Mouse (Mus musculus) ES-E14 (cell line): Measurements from ENCODE around the gene Hgf. TPM values are rescaled to one million over a fixed set of nuclear protein-coding genes. Genes with fewer than 3 reads are reported as not detected.

ENCODE experiments used
- DNase-seq: peaks from one replicate; pipeline ENCODE4 v3.0.0-alpha.2; 2013; ENCODE audit warnings: low read depth, low spot score
- H3K27ac ChIP-seq: 2 replicates; pipeline ENCODE4 v1.5.1; 2012; ENCODE audit warnings: low read depth, mild to moderate bottlenecking, low read length, moderate library complexity, mixed read lengths; ENCODE audit not compliant: poor library complexity, insufficient read depth, severe bottlenecking
- H3K36me3 ChIP-seq: 2 replicates; pipeline ENCODE4 v1.6.1; 2012; ENCODE audit warnings: mild to moderate bottlenecking, low read length, moderate library complexity, mixed read lengths; ENCODE audit not compliant: control insufficient read depth, poor library complexity, insufficient read depth, severe bottlenecking
- H3K4me1 ChIP-seq, 2 experiments: fragments of 150-350 bp in 1 of 2; sonication (generic) in 1 of 2; 2 replicates each; pipeline ENCODE4 v1.6.1; 2012; ENCODE audit warnings: low read length in 2 of 2, mild to moderate bottlenecking in 1 of 2, mixed read lengths in 1 of 2; ENCODE audit not compliant: control insufficient read depth in 2 of 2, insufficient read depth in 2 of 2, poor library complexity in 1 of 2
- H3K4me3 ChIP-seq, 2 experiments: fragments of 150-350 bp in 1 of 2; sonication (generic) in 1 of 2; 2 replicates each; pipeline ENCODE4 v1.5.1; 2012; ENCODE audit warnings: low read length in 2 of 2, low read depth in 1 of 2, mild to moderate bottlenecking in 1 of 2, mixed read lengths in 1 of 2; ENCODE audit not compliant: insufficient read depth in 1 of 2, poor library complexity in 1 of 2, severe bottlenecking in 1 of 2
- H3K9ac ChIP-seq: 2 replicates; pipeline ENCODE4 v1.6.1; 2012; ENCODE audit warnings: low read depth, mild to moderate bottlenecking, low read length, mixed read lengths; ENCODE audit not compliant: poor library complexity, insufficient read depth, severe bottlenecking
- H3K9me3 ChIP-seq: fragments of 150-350 bp; sonication (generic); 2 replicates; pipeline ENCODE4 v1.6.1; 2012; ENCODE audit warnings: low read depth, mild to moderate bottlenecking, low read length; ENCODE audit not compliant: control insufficient read depth, insufficient read depth
- CHD2 ChIP-seq: IDR thresholded peaks from 2 replicates; pipeline ENCODE4 v1.6.1; 2014; ENCODE audit warnings: mild to moderate bottlenecking, low read depth, low read length, inconsistent platforms
- HCFC1 ChIP-seq: IDR thresholded peaks from 2 replicates; pipeline ENCODE4 v1.6.1; 2012; ENCODE audit warnings: low read length, inconsistent platforms, borderline replicate concordance; ENCODE audit not compliant: insufficient read depth
- MAFK ChIP-seq: IDR thresholded peaks from 2 replicates; pipeline ENCODE4 v1.6.1; 2014; ENCODE audit warnings: mild to moderate bottlenecking, low read depth, low read length, inconsistent platforms; ENCODE audit not compliant: insufficient read depth
- ZC3H11A ChIP-seq: IDR thresholded peaks from 2 replicates; pipeline ENCODE4 v1.6.1; 2012; ENCODE audit warnings: low read depth, mild to moderate bottlenecking, inconsistent platforms, low read length, borderline replicate concordance
- ZNF384 ChIP-seq: IDR thresholded peaks from 2 replicates; pipeline ENCODE4 v1.6.1; 2012; ENCODE audit warnings: low read depth, low read length, inconsistent platforms
- in situ Hi-C, 2 experiments: fragments of 600-800 bp; cut with MboI; formaldehyde crosslinking; loops; one replicate each; pipeline ENCODE4 v1.15.1; 2025; ENCODE audit warnings: low sequenced_read_pairs in 2 of 2, inconsistent platforms in 1 of 2; ENCODE audit not compliant: unreplicated experiment in 2 of 2
- total RNA-seq: library from RNA; depleted of rRNA; stranded (reverse); fragments of 300-350 nt; gene quantifications from 2 replicates; pipeline ENCODE4 v1.2.3, GENCODE M21; 2012

Hgf gene
- total RNA-seq, 1 experiment = not detected

- no peak for TF ChIP-seq ZNF384
- no peak for TF ChIP-seq HCFC1
- no peak for TF ChIP-seq ZC3H11A
- TF ChIP-seq MAFK = no peak
- TF ChIP-seq CHD2 = no peak
- Histone ChIP-seq H3K27ac (no peak overlapping the region), H3K9ac (no peak overlapping the region), H3K4me3 (no peak overlapping the region), H3K4me1 (no peaks in the 10 kb centered on the region), H3K36me3 (no peaks in the 10 kb centered on the region), H3K9me3 (no peaks in the 10 kb centered on the region)
- in situ Hi-C loops = no loop called here
- no peak for DNase-seq
Measured at GRCm38 (mm10) chr5:16541561-16542116, 11.7 kb upstream of the Hgf start.

GRCm38 (mm10) chr5:16547490-16547889 lies 5.8 kb upstream of the Hgf start:
- TF ChIP-seq ZNF384 (no peak), HCFC1 (no peak), ZC3H11A (no peak)
- Histone ChIP-seq H3K9ac (no peak overlapping the region), H3K9me3 (no peaks in the 10 kb centered on the region), H3K36me3 (no peaks in the 10 kb centered on the region), H3K4me3 (no peak overlapping the region), H3K27ac (no peak overlapping the region), H3K4me1 (no peaks in the 10 kb centered on the region)
- in situ Hi-C loops = no loop called here
- DNase-seq = no peak

GRCm38 (mm10) chr5:16552647-16553046 lies 648 bp upstream of the Hgf start:
- TF ChIP-seq ZC3H11A (no peak), ZNF384 (no peak), CHD2 (no peak), HCFC1 (no peak), MAFK (no peak)
- no peaks in the 10 kb centered on the region for H3K4me1 ChIP-seq

GRCm38 (mm10) chr5:16560247-16560646 lies 7.0 kb downstream of the Hgf start:
- no peaks in the 10 kb centered on the region for H3K9me3 ChIP-seq
- no peak overlapping the region for H3K4me3 ChIP-seq
- no peak for TF ChIP-seq ZNF384
- TF ChIP-seq MAFK = no peak
- TF ChIP-seq ZC3H11A = no peak
- no peak for TF ChIP-seq CHD2
- no peak for TF ChIP-seq HCFC1
- in situ Hi-C loops = no loop called here
- no peaks in the 10 kb centered on the region for H3K36me3 ChIP-seq
- no peak for DNase-seq
- no peaks in the 10 kb centered on the region for H3K4me1 ChIP-seq
- H3K27ac ChIP-seq = no peak overlapping the region
- H3K9ac ChIP-seq = no peak overlapping the region

More at GRCm38 (mm10) chr5:16552647-16553046, 648 bp upstream of the Hgf start:
- Histone ChIP-seq H3K9ac (no peak overlapping the region), H3K4me3 (no peak overlapping the region), H3K9me3 (no peaks in the 10 kb centered on the region), H3K27ac (no peak overlapping the region), H3K36me3 (no peaks in the 10 kb centered on the region)
- in situ Hi-C loops = no loop called here
- DNase-seq = no peak

GRCm38 (mm10) chr5:16568997-16569396 lies 15.7 kb downstream of the Hgf start:
- Histone ChIP-seq H3K4me1 (no peaks in the 10 kb centered on the region), H3K9me3 (no peaks in the 10 kb centered on the region), H3K4me3 (no peak overlapping the region), H3K27ac (no peak overlapping the region), H3K36me3 (no peaks in the 10 kb centered on the region), H3K9ac (no peak overlapping the region)
- in situ Hi-C loops = no loop called here
- DNase-seq = no peak
- TF ChIP-seq ZC3H11A (no peak), HCFC1 (no peak), CHD2 (no peak), MAFK (no peak), ZNF384 (no peak)
